Mouse (Mus musculus): ENCODE measurements around the gene Mapk8ip1. TPM values are rescaled to one million over a fixed set of nuclear protein-coding genes. Genes with fewer than 3 reads are reported as not detected.

Mapk8ip1 gene
- polyA plus RNA-seq, 1 experiment from 2014 or later: 28.2 TPM

- Histone ChIP-seq H3K4me1 (replicated peaks; ENCODE audit: insufficient read depth, low read length) (0 out of 2 replicates have a peak, but pooled peaks cover 21% of the 10 kb centered on the region), H3K36me3 (ENCODE audit: insufficient read depth, low read length) (peaks cover 42% of the 10 kb centered on the region), H3K9me3 (replicated peaks; ENCODE audit: low read length) (no peaks in the 10 kb centered on the region), H3K9ac (ENCODE audit: low read depth, low read length) (no peak overlapping the region), H3K27me3 (ENCODE audit: insufficient read depth, low read length) (no peaks in the 10 kb centered on the region), H3K4me2 (ENCODE audit: low read length) (no peak overlapping the region), H3K27ac (0 out of 2 replicates have a peak overlapping the region, but pooled peaks have one; percentile 6), H3K4me3 (replicated peaks; ENCODE audit: low read depth, low read length) (no peak overlapping the region)
- DNase-seq (ENCODE audit: low spot score) (peak; percentile 53), ATAC-seq (replicated peaks; ENCODE audit: low FRiP score, low read depth) (no peak; the same call in 1 of the 2 replicates)
- 61% methylated on average over 10 of the region's 10 CpGs for WGBS
- peak; percentile 43 for TF ChIP-seq CTCF (IDR thresholded peaks at IDR 0.05; ENCODE audit: low read depth)
Observed at GRCm38 (mm10) chr2:92422388-92423135, 21.5 kb upstream of the Mapk8ip1 start.

DNA sequence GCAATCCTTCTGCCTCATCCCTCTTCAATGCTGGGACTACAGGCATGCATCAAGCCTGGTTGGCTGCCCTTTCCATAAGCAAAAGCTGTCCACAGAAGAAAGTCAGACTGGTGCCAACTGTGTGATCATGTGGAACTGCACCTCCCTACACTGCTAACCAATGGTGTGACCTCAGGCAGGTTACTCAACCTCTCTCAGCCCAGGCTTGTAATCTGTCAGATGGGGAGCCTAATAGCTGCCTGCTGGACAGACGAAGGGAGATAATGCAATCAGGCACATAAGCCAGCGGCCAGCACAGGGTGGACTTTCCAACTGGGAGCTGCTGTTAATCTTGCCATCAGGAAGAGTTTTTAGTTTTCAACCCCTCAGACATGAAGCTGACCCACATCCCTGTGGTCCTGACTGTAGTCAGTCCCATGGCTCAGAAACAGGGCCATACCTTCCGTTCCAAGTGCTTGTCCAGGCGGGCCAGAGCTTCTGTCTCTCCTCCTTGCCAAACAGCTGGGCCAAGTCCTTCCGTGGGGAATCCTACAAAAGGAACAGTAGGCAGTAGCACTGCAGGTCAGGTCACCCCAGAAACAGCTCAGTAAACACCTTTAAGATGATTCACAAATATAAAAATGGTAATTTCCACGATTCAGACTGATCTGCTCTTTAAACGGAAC lies 20.8 kb upstream of the Mapk8ip1 start:
- H3K36me3 ChIP-seq (ENCODE audit: insufficient read depth, low read length): peaks cover 45% of the 10 kb centered on the region
- no peak for DNase-seq (ENCODE audit: low spot score)
- no peak for TF ChIP-seq CTCF (IDR thresholded peaks at IDR 0.05; ENCODE audit: low read depth)
- H3K27ac ChIP-seq: no peak overlapping the region
- no peaks in the 10 kb centered on the region for H3K9me3 ChIP-seq (replicated peaks; ENCODE audit: low read length)
- no peaks in the 10 kb centered on the region for H3K27me3 ChIP-seq (ENCODE audit: insufficient read depth, low read length)
- no peak overlapping the region for H3K4me3 ChIP-seq (replicated peaks; ENCODE audit: low read depth, low read length)
- no peak overlapping the region for H3K9ac ChIP-seq (ENCODE audit: low read depth, low read length)
- ATAC-seq (replicated peaks; ENCODE audit: low FRiP score, low read depth): no peak
- WGBS: 91% methylated on average over 7 of the region's 7 CpGs
- H3K4me1 ChIP-seq (replicated peaks; ENCODE audit: insufficient read depth, low read length): 0 out of 2 replicates have a peak, but pooled peaks cover 18% of the 10 kb centered on the region
- no peak overlapping the region for H3K4me2 ChIP-seq (ENCODE audit: low read length)

GRCm38 (mm10) chr2:92411705-92412104 lies 10.6 kb upstream of the Mapk8ip1 start:
- no peak for ATAC-seq (replicated peaks; ENCODE audit: low FRiP score, low read depth)
- Histone ChIP-seq H3K9ac (ENCODE audit: low read depth, low read length) (no peak overlapping the region), H3K4me1 (replicated peaks; ENCODE audit: insufficient read depth, low read length) (no peaks in the 10 kb centered on the region), H3K4me3 (replicated peaks; ENCODE audit: low read depth, low read length) (no peak overlapping the region), H3K27ac (no peak overlapping the region), H3K9me3 (replicated peaks; ENCODE audit: low read length) (no peaks in the 10 kb centered on the region), H3K27me3 (ENCODE audit: insufficient read depth, low read length) (no peaks in the 10 kb centered on the region), H3K4me2 (ENCODE audit: low read length) (no peak overlapping the region), H3K36me3 (ENCODE audit: insufficient read depth, low read length) (peaks cover 75% of the 10 kb centered on the region)
- WGBS: 90% methylated on average over 10 of the region's 10 CpGs
- DNase-seq (ENCODE audit: low spot score): no peak
- no peak for TF ChIP-seq CTCF (IDR thresholded peaks at IDR 0.05; ENCODE audit: low read depth)

DNA sequence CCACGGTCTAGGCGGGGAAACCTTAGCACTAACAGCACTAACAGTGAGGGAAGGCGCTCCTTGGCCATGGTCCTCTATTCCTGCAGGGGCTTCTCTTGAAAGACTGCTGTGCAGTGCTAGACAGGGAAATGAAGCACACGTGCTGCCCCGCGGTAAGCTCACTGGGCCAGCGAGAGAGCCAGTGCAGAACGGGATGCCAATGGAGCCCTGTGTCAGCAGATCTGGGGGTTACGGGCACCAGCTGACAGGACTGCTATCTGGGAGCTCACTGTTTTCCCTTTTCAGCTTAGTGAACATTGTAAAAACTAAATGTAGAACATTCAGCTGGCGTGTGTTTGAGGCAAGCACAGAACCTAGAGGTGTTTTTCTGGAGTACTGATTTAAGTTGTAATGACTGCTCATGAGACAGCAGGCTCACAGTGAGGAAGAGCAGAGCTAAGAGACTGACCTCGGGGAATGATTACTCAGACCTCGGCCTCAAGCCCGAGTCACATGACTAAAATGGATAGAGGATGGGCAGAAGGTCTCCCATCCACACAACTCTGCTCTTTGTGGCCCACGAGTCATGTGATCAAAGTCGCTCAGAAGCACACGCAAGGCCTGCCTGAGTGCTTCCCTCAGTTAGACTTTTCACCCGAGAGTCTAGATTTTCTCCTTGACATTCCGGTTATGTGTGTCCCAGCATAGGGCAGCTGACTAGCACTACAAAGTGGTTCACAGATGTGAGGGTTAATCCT lies 7.4 kb upstream of the Mapk8ip1 start:
- H3K4me3 ChIP-seq (replicated peaks; ENCODE audit: low read depth, low read length): no peak overlapping the region
- H3K4me2 ChIP-seq (ENCODE audit: low read length): no peak overlapping the region
- H3K9me3 ChIP-seq (replicated peaks; ENCODE audit: low read length): no peaks in the 10 kb centered on the region
- H3K36me3 ChIP-seq (ENCODE audit: insufficient read depth, low read length): peaks cover 71% of the 10 kb centered on the region
- no peak overlapping the region for H3K9ac ChIP-seq (ENCODE audit: low read depth, low read length)
- H3K27ac ChIP-seq: no peak overlapping the region
- TF ChIP-seq CTCF (IDR thresholded peaks at IDR 0.05; ENCODE audit: low read depth): no peak
- DNase-seq (ENCODE audit: low spot score): no peak
- 87% methylated on average over 18 of the region's 18 CpGs for WGBS
- H3K27me3 ChIP-seq (ENCODE audit: insufficient read depth, low read length): no peaks in the 10 kb centered on the region
- H3K4me1 ChIP-seq (replicated peaks; ENCODE audit: insufficient read depth, low read length): no peaks in the 10 kb centered on the region
- ATAC-seq (replicated peaks; ENCODE audit: low FRiP score, low read depth): peak; percentile 57

DNA sequence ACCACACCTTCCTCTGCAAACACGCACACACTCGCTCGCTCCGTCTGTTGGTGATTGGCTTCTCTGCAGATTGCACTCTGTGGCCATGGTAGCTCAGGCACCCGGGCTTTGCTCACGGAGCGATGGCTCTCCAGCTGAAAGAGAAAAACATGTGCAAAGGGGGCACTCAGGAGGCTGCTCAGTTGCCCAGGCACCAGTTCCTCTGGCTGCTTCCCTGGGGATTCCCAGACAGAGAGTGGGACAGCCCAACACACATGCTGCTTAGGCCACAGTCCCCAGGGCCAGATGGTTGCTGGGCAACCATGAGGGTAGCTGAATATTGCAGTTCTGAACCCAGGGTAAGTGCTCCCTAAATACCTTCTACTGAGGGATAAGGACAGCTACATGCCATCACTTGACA lies 4.6 kb upstream of the Mapk8ip1 start:
- no peaks in the 10 kb centered on the region for H3K4me1 ChIP-seq (replicated peaks; ENCODE audit: insufficient read depth, low read length)
- H3K27me3 ChIP-seq (ENCODE audit: insufficient read depth, low read length): no peaks in the 10 kb centered on the region
- DNase-seq (ENCODE audit: low spot score) (no peak), ATAC-seq (replicated peaks; ENCODE audit: low FRiP score, low read depth) (no peak)
- peaks cover 44% of the 10 kb centered on the region for H3K36me3 ChIP-seq (ENCODE audit: insufficient read depth, low read length)
- no peak overlapping the region for H3K4me3 ChIP-seq (replicated peaks; ENCODE audit: low read depth, low read length)
- H3K9me3 ChIP-seq (replicated peaks; ENCODE audit: low read length): no peaks in the 10 kb centered on the region
- WGBS: 95% methylated on average over 7 of the region's 7 CpGs
- TF ChIP-seq CTCF (IDR thresholded peaks at IDR 0.05; ENCODE audit: low read depth): no peak
- no peak overlapping the region for H3K4me2 ChIP-seq (ENCODE audit: low read length)
- no peak overlapping the region for H3K9ac ChIP-seq (ENCODE audit: low read depth, low read length)
- no peak overlapping the region for H3K27ac ChIP-seq

DNA sequence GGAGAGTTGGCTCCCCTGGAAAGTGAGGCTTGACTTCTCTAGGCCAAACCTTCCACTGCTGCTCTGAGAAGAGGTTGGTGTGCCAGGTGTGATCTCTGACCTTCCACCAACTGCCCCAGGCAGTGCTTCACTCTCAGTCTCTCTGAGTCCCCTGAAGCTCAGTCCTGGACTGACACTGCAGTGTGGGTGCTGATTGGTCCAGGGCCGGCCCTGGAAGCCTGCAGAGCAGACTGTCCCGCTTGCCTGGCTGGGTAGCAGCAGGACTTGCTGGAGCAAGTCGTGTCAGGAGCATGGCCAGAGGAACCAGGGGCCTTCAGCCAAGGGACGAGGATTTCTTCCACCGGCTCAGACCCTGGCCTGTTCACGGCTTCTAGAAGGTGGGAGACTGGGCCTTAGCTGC lies 3.7 kb upstream of the Mapk8ip1 start:
- 85% methylated on average over 6 of the region's 6 CpGs for WGBS
- H3K9me3 ChIP-seq (replicated peaks; ENCODE audit: low read length): no peaks in the 10 kb centered on the region
- TF ChIP-seq CTCF (IDR thresholded peaks at IDR 0.05; ENCODE audit: low read depth): no peak
- peaks cover 36% of the 10 kb centered on the region for H3K36me3 ChIP-seq (ENCODE audit: insufficient read depth, low read length)
- DNase-seq (ENCODE audit: low spot score) (no peak), ATAC-seq (replicated peaks; ENCODE audit: low FRiP score, low read depth) (no peak)
- no peak overlapping the region for H3K4me3 ChIP-seq (replicated peaks; ENCODE audit: low read depth, low read length)
- H3K4me2 ChIP-seq (ENCODE audit: low read length): no peak overlapping the region
- no peaks in the 10 kb centered on the region for H3K4me1 ChIP-seq (replicated peaks; ENCODE audit: insufficient read depth, low read length)
- H3K27me3 ChIP-seq (ENCODE audit: insufficient read depth, low read length): no peaks in the 10 kb centered on the region
- no peak overlapping the region for H3K9ac ChIP-seq (ENCODE audit: low read depth, low read length)
- no peak overlapping the region for H3K27ac ChIP-seq

Measured in kidney, postnatal 0 days (tissue).